Mouse (Mus musculus): ENCODE measurements around the gene Acot7.

DNA sequence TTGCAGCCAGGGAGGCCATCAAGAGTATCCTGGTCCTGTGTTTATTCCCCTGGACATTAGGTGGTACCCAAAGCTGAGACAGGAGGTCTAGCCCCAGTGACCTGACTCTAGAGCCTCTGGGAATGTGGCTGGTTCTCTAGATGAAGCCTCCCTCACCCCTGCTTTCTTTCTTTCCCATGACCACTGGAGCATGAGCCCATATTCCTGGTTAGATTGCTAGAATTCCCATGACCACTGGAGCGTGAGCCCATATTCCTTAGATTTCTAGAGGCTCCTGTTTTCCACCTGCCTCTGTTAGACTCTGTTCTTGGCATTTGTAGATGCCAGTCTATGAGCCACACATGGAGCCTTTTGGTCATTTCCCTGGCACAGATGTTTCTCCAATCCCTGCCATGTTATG lies 24.5 kb downstream of the Acot7 start:
- no peak for TF ChIP-seq POLR2A (IDR thresholded peaks at IDR 0.05; ENCODE audit: borderline replicate concordance, control insufficient read depth, low read depth, low read length)
- no peak for TF ChIP-seq CTCF (IDR thresholded peaks at IDR 0.05; ENCODE audit: control insufficient read depth, insufficient read depth, low read length)
